Mouse (Mus musculus) right cerebral cortex, adult 2 months (tissue): ENCODE results near the gene Mrpl19.

Experiments used
- DNase-seq, 2 experiments: peaks; one replicate each; pipeline ENCODE4 v3.0.0; 2021 to 2022; ENCODE audit warnings: low spot score in 2 of 2

Gene Mrpl19

GRCm38 (mm10) chr6:81965296-81966067 is at the start of gene Mrpl19:
Mrpl19 (minus strand) TSS chr6:81965958.
- peak; percentile 96 to 97 for DNase-seq

GRCm38 (mm10) chr6:82012392-82012791 is 46.6 kb upstream of the Mrpl19 start:
- no peak for DNase-seq

- DNase-seq, result peak in 1 of 2 experiments; percentile 4
These were observed 24.5 kb upstream of the Mrpl19 start for GRCm38 (mm10) chr6:81990049-81990810.

- peak in 1 of 2 experiments; percentile 2 for DNase-seq
These were observed 22.6 kb upstream of the Mrpl19 start for GRCm38 (mm10) chr6:81988341-81988740.

GRCm38 (mm10) chr6:81987580-81987979 is 21.8 kb upstream of the Mrpl19 start:
- peak in 1 of 2 experiments; percentile 36 for DNase-seq

GRCm38 (mm10) chr6:81987010-81987409 is 21.3 kb upstream of the Mrpl19 start:
- peak; percentile 80 to 85 for DNase-seq

GRCm38 (mm10) chr6:81986599-81986998 is 20.8 kb upstream of the Mrpl19 start:
- DNase-seq, result peak in 1 of 2 experiments; percentile 2

GRCm38 (mm10) chr6:81986171-81986570 is 20.4 kb upstream of the Mrpl19 start:
- no peak for DNase-seq

- DNase-seq, result no peak
These were observed 13.5 kb upstream of the Mrpl19 start for GRCm38 (mm10) chr6:81979286-81979685.

- peak; percentile 88 to 92 for DNase-seq
These were observed 10.3 kb upstream of the Mrpl19 start for GRCm38 (mm10) chr6:81975971-81976621.

- no peak for DNase-seq
These were observed 6.8 kb upstream of the Mrpl19 start for GRCm38 (mm10) chr6:81972595-81972994.

- no peak for DNase-seq
These were observed 5.4 kb upstream of the Mrpl19 start for GRCm38 (mm10) chr6:81971196-81971595.

- no peak for DNase-seq
These were observed 348 bp upstream of the Mrpl19 start for GRCm38 (mm10) chr6:81966068-81966544.

- DNase-seq, result no peak
These were observed 5.5 kb downstream of the Mrpl19 start for GRCm38 (mm10) chr6:81960284-81960683.

- no peak for DNase-seq
These were observed 5.9 kb downstream of the Mrpl19 start for GRCm38 (mm10) chr6:81959866-81960265.

GRCm38 (mm10) chr6:81957992-81958391 is 7.8 kb downstream of the Mrpl19 start:
- no peak for DNase-seq

- DNase-seq, result no peak
These were observed 9.4 kb downstream of the Mrpl19 start for GRCm38 (mm10) chr6:81956399-81956798.

GRCm38 (mm10) chr6:81955133-81955532 is 10.6 kb downstream of the Mrpl19 start:
- DNase-seq, result no peak

- peak in 1 of 2 experiments; percentile 28 for DNase-seq
These were observed 18.9 kb downstream of the Mrpl19 start for GRCm38 (mm10) chr6:81946906-81947305.

- no peak for DNase-seq
These were observed 21.3 kb downstream of the Mrpl19 start for GRCm38 (mm10) chr6:81944432-81944831.

GRCm38 (mm10) chr6:81943281-81943680 is 22.5 kb downstream of the Mrpl19 start:
- no peak for DNase-seq

- DNase-seq, result no peak
These were observed 24.0 kb downstream of the Mrpl19 start for GRCm38 (mm10) chr6:81941718-81942117.
